Mouse (Mus musculus): ENCODE measurements around the gene A430078G23Rik.
A peak's percentile ranks its signal among the peaks of the same experiment; 100 is the strongest.
"Not testable (repeated sequence)": the region's sequence is repeated elsewhere in the genome, so short reads cannot be mapped to it uniquely, and the experiment has no call there.

Gene A430078G23Rik

DNA sequence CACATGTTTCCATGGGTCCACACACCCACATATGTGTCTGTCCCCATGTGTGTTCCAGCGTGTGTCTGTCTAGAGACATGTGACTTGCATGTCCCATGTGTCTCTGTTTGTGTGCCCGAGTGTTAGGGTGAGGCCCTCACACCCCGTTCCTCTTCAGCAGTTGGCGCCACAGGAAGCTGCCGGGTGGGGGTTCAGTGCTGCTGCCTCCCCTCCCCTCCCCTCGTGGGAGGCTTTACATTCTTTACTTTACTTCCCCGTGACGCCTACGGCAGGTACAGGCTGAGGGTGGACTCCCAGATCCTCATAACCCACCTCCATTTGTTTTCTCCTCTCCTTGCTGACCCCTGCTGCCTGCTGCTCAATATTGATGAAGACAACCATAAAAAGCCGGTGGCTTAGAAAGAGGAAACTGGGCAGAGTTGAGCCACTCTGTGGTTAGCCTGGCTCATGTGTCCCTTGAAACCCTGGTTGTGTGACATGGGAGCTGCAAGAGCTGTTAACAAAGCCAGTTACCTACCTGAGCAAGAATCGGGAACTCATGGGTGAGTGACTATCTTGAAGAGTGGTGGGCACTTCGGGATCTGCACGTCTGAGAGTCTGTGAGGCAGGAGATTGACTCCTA is at the start of gene A430078G23Rik:
Gene A430078G23Rik (plus strand): TSS at position 227 of the 622 bp plus-strand sequence.
- no peak for DNase-seq (ENCODE audit: low spot score in 2 of 2)

DNA sequence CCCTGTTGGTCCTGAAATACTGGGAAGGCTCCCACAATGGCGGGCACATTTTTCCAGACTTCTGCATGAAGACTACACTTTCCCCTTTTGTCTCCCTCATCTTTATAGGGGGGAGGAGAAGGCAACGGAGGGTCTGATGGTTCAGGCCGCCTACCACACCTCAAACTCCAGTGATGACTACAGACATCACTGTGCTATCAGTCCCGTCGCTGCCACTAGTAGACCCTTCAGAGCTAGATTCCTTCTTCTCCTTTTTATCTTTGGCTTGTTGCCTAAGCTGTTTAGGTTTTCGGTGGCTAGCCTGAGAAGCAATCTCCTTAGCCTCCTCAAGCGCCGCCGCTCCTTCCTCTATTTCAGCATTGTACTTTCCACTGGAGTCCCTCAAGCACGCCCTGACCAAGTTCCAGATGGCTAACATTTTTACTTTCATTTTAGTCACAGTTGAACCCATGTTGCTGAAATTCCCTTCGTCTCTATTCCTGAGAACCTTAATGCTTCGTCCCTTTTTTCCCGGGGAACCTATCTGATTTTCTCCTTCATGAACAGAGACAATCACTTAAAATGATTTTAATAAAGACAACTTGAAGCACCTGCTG is 44.9 kb upstream of the A430078G23Rik start:
- not testable (repeated sequence) for DNase-seq (ENCODE audit: low spot score in 2 of 2)

DNA sequence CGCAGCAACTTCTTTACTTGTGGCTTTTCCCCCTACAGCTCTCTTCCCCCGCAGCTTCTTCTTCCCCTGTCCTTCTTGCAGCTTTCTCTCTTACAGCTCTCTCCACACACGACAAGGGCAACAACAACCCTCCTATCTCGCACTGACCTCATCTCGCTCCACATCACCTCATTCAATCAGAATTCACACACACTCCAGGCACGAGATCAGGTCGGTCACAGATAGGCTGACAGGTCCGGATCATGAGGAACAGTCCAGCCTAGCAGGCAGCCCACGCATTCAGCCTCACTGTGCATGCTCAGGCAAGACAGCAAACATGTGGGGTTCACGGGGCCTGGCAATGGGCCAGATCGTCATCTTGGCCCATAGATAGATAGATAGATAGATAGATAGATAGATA is 43.6 kb upstream of the A430078G23Rik start:
- no peak for DNase-seq (ENCODE audit: low spot score in 2 of 2)

DNA sequence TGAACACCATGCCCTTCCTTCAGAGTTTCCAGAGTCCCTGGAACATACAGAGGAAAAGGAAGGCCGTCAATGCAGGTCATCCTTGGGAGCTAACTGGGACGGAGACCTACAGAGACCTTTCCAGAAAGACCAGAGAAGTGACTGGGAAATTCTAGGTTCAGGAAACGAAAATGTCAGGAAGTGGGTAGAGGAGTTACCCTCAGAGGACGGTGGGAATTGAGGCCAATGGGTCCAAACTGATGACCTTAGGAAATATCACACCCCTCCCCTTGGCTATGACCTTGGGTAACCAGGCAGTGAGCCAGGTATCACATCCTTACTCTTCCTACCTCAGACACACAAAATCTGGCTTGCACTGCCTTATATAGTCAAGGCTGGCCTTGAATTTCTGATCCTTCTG is 41.7 kb upstream of the A430078G23Rik start:
- DNase-seq (ENCODE audit: low spot score in 2 of 2) = no peak

DNA sequence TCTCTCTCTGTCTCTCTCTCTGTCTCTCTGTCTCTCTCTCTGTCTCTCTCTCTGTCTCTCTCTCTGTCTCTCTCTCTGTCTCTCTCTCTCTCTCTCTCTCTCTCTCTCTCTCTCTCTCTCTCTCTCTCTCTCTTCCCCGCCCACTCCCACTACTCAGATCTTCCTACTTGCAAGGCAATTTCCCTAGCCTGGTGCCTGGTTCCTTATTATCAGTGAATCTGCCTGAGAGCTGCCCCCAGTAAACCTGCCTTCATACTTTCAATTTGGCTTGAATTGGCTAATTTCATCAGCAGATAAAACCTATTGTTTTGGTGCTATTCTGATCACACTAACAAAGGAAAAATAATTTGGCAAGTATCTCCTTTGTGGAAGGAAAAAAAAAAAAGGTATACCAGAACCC is 39.8 kb upstream of the A430078G23Rik start:
- DNase-seq (ENCODE audit: low spot score in 2 of 2) = not testable (repeated sequence)

DNA sequence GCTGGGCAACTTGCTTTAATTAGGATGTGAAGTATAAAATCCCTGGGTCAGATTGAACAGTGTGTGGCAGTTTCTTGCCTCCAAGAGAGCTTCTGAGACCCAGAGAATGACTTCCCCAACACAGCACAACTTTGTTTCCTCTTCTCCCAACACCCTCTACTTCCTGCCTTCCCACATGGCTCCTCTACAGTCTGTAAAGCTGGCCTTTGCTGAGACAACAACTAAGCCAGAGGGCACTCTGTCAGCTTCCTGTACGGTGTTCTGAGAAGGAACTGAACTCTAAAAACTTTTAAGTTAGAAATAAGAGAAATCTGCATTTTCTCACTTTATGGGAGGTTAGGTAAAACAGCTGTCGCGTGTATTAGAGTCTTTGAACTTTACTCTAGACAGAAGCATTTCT is 39.4 kb upstream of the A430078G23Rik start:
- DNase-seq (ENCODE audit: low spot score in 2 of 2) = no peak

DNA sequence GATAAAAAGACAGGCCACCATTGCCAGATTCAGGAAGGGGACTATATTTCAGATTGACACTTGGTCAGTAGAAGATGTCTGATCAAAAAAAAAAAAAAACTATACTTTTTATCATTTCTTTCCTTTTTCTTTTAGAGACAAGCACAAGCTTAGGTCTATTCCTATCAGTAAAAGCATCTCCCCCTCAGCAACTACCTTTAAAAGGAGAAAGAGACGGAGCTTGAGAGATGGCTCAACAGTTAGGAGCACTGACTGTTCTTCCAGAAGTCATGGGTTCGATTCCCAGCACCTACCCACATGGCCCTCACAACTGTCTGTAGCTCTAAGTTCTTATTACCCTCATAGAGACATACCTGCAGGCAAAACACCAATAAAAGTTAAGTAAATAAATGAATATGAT is 38.9 kb upstream of the A430078G23Rik start:
- DNase-seq (ENCODE audit: low spot score in 2 of 2) = no peak

DNA sequence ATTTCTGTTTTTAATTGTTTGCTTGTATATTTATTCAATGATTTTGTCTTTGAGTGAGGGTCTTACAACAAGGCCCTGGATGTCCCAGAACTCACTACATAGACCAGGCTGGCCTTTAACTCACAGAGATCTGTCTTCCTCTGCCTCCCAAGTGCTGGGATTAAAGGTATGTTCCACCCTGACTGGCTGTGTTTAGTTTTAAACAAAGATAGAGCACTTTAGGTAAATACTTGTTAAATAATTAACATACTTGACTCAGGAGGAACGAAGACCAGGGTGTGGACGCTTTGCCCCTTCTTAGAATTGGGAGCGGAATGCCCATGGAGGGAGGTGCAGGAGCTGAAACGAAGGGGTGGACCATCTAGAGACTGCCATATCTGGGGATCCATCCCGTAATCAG is 36.6 kb upstream of the A430078G23Rik start:
- no peak for DNase-seq (ENCODE audit: low spot score in 2 of 2)

DNA sequence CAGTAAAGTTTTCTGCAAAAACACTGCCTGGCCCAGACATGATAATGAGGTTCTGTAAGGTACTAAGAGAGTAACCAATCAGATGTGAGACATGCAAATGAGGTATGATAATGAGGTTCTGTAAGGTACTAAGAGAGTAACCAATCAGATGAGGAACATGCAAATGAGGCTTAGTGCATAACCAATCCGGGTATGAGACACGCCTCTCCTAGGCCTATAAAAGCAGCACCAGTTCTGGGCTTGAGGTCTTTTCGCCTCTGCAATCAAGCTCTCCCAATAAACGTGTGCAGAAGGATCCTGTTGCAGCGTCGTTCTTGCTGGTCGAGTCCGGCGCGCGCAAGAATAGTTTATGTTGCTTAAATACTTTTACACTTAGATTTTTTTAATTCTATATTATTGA is 33.9 kb upstream of the A430078G23Rik start:
- not testable (repeated sequence) for DNase-seq (ENCODE audit: low spot score in 2 of 2)

DNA sequence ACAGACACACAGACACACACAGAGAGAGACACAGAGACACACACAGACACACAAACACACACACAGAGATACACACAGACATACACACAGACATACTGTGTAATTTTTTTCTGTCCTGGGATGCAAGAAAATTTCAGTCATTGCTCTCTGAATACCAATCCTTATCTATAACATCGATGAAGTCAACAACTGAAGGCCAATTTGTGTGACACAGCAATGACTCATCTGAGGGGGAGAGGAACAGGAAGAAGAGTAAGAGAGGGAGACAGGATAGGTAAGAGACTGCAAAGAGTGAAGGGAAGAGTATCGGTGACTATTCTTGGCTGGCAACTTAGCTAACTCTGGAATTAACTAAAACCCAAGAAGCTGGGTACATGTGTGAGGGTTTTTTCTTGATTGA is 29.0 kb upstream of the A430078G23Rik start:
- DNase-seq (ENCODE audit: low spot score in 2 of 2) = no peak

DNA sequence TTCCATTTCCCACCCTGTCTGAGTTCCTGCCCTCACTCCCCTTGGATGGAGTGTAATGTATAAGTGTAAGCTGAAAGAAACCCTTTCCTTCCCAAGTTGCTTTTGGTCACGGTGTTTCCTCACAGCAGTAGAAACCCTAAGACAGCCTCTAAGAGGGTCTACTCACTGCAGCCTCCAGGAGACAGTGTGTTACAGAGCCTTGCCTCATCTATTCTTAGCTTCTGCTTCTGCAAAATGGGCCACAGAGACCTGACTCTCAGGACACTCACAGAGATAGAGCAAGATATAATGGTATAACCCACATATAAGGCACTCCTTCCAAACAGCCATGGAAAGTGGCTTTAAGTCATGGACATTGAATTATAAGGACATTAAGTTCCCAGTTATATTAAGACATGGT is 26.2 kb upstream of the A430078G23Rik start:
- DNase-seq (ENCODE audit: low spot score in 2 of 2) = no peak

DNA sequence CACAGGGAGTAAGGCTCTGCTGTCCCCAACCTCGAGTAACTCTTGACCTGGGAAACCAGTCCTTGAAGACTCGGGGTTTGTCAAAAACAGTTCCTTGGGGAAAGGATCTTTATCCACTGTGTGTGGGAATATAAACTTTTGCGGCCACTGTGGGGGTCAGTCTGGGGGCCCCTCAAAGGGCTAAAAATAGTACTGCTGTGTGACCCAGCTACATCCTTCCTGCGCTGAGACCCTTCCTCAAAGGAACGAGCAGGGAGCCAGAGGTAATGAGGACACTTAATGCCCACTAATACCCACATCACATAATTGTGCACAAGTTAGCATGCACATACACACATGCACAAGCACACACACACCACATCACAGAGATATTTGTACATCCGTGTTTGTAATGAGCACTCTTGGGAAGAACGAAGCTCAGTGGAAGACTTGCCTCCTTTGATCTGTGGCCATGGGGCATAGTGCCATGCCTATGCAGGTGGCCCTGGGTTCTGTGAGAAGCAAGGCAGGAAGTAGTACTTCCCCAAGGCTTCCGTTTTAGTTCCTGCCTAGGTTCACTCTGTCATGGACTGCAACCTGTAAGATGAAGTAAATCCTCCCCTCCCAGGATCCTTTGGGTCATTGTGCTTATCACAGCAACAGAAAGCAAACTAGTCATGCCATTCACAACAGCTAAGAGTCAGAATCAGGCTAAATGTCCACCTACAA is 25.5 kb upstream of the A430078G23Rik start:
- DNase-seq (ENCODE audit: low spot score in 2 of 2) = no peak

DNA sequence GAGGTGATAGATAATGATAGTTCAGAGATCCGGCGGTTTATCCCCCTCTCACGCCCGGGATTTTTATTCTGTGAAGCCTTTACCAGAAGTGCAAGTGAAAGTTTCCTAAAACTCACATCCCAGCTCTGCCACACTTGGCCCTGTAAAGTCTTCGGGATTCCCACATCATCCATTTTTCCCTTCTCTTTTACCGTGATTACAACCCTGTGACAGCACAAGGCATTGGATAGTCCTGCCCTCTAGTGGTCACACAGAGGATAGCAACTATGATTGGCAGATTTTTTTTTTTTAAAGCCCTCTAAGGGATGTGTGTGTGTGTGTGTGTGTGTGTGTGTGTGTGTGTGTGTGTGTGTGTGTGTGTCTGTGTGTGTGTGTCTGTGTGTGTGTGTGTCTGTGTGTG is 22.6 kb upstream of the A430078G23Rik start:
- peak in 1 of 2 experiments; percentile 38 for DNase-seq (ENCODE audit: low spot score in 2 of 2)

DNA sequence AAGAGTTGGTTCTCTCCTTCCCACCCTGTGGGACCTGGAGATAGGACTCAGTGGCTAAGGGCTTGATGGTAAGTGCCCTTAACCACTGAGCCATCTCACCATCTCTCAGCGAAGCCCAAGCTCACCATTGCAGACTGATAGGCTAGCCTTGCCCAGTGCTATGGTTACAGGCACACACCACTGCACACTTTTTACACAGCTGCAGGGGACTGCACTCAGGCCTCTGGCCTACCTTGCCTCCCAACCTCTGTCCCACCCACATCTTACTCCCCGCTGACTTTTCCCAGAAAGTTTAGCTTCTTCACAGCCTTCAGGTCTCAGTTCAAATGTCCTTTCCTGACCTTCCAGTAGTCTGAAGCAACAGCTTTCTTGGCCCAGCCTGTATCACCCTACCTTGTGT is 21.5 kb upstream of the A430078G23Rik start:
- DNase-seq (ENCODE audit: low spot score in 2 of 2) = no peak

DNA sequence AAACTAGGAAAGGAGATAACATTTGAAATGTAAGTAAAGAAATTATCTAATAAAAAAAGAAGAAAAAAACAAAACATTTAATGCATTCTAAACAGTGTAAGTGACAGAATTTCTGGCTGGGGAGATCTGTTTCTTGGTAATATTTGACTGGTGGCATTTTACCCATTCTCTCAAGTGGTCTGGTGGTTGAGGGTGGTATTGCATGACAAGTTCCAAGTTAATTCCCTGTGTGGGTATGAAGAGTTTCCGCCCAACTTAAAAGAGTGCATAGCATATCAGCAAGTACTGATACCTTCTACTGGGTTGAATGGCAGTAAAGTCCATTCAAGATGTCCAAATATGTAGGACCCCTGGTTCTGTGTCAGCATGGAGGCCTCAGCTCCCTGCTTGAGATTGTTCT is 17.3 kb upstream of the A430078G23Rik start:
- no peak for DNase-seq (ENCODE audit: low spot score in 2 of 2)

DNA sequence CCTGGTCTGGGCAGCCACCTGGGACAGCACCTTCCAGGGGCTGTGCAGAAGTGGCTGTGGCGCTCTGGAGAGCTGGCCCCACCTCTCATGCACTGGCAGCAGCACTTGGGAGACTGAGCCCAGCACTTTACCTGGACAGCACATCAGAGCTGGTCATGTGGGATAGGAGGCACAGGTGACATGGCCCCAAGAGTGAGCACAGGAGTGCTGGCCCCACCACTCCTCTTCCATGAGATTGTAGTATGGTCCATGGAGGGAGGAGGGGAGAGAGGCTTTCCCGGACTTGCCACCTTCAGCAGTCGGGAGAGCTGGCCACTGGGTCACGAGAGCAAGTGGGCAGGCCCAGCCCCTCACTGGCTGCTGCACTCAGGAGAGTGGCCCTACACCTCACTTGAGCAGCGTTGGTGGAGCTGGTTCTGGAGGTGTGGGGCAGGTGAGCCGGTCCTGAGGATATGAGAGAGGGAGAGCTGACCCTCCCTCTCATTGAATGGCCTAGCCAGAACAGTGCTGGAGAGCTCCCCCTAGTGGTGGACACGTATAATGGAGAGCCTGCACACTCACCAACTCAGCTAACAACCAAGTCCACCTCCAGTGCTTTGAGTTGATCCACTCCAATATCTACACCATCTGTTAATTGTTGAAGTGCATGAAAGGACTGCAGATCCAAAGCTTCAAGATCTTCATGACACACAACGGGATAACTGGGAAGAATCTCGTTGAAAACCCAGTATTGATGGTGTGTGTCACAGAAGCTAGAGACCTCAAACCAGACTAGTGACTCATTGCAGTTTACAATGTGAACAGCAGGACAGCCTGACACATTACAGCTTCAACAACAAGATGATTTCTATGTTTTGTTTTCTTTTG is 16.3 kb upstream of the A430078G23Rik start:
- peak; percentile 26 to 27 for DNase-seq (ENCODE audit: low spot score in 2 of 2)

DNA sequence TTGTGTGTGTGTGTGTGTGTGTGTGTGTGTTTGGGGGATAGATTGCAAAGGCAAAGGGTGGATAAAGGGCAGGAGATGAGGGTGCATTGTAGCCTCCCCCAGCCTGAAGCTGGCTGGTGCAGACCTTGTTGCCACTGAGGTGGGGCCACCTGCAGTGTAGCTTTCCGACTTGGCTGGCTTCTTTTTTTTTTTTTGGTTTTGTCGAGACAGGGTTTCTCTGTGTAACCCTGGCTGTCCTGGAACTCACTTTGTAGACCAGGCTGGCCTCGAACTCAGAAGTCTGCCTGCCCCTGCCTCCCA is 15.7 kb upstream of the A430078G23Rik start:
- not testable (repeated sequence) for DNase-seq (ENCODE audit: low spot score in 2 of 2)

DNA sequence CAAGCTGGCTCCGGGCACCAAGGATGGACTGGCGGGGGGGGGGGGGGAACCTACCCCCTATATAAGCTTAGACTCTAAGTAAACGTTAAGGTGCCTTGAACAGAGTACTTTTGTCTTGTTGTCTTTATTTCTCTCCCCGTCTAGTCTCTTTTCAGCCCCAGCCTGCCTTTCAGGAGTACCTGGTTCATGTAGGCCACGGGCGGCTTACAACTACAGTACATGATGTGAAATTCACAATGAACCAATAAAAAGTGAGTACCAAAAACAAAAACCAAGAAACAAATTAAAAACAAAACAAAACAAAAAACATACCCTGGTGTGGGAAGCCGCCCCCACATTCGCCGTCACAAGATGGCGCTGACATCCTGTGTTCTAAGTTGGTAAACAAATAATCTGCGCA is 15.2 kb upstream of the A430078G23Rik start:
- no peak for DNase-seq (ENCODE audit: low spot score in 2 of 2)

DNA sequence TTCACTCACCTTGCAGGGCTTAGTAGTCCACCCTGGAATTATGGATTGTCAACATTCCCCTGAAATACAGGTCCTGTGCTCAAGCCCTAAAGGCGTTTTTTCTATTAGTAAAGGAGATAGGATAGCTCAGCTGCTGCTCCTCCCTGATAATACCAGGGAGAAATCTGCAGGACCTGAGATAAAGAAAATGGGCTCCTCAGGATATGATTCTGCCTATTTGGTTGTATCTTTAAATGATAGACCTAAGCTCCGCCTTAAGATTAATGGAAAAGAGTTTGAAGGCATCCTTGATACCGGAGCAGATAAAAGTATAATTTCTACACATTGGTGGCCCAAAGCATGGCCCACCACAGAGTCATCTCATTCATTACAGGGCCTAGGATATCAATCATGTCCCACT is 12.5 kb upstream of the A430078G23Rik start:
- DNase-seq (ENCODE audit: low spot score in 2 of 2) = not testable (repeated sequence)

DNA sequence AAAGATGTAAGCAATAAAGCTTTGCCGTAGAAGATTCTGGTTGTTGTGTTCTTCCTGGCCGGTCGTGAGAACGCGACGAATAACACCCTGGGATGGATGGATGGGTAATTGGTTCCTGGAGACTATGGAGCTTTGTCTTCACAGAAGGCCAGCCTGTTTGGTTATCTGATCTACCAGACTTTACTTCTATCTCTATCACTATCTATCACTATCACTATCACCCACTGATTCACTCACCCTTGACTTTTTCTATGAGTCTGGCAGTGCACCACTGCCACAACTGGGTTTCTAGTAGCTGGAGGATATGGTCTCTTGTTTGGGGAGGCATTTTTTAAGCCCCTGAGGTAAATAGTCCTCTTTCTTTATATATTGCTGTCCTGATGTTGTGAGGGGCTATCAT is 7.9 kb upstream of the A430078G23Rik start:
- DNase-seq (ENCODE audit: low spot score in 2 of 2) = no peak

DNA sequence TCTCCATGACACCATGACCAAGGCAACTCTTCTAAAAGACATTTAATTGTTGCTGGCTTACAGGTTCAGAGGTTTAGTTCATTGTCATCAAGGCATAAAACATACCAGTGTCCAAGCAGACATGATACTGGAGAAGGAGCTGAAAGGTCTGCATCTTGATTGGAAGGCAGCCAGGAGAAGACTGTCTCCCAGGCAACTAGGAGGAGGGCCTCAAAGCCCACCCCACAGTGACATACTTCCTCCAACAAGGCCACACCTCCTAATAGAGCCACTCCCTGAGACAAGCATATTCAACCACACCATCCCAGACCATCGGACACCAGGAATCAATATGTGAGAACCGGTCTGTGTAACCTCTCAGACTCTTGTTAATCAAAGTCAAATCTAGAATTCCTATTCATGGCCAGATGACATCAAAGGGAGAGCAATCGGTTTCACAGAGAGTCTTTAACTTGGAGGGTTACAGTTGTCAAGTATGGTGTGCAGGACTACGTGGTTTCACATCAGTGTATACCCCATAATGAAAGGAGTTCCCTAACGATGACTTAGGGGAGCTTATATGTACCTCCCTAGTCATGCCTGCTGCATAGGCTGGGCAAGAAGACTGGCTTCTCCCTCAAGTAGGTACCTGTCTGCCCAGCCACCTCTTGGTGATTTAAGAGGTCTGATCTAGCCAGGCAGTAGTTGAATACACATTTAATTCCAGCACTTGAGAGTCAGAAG is 6.4 kb upstream of the A430078G23Rik start:
- no peak for DNase-seq (ENCODE audit: low spot score in 2 of 2)

All from cerebellum, postnatal 4 days (tissue).